Mouse (Mus musculus) liver, adult 2 months (tissue): ENCODE results near the gene Ubiad1.

ENCODE experiments used
- CTCF ChIP-seq: fragments of 200-500 bp; IDR thresholded peaks from 2 replicates; pipeline ENCODE4 v1.5.1; 2011; ENCODE audit warnings: low read depth, low read length, control low read depth
- POLR2A ChIP-seq: fragments of 200-500 bp; IDR thresholded peaks from 2 replicates; pipeline ENCODE4 v1.6.1; 2011; ENCODE audit warnings: low read length, control low read depth; ENCODE audit not compliant: insufficient read depth; ENCODE audit errors: extremely low read depth

DNA sequence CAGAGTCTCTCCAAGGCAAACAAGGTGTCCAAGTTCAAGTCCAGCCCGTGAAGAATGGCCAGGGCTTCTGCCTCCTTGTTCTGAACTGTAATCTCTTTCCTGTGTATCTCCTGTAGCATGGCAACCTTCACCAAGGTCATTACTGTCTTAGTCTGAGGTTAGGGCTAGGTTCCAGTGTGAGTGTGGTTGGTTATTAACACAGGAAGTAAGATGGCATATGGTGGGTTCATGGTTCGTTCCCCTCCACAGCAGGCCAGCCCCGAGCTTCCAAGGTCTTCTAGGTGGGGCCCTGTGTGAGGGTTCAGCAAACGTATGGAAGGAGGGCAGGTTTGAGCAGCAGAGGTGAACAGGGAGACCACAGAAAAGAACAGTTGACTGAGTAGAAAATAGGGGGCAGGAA is 12.1 kb downstream of the Ubiad1 start:
- no peak for TF ChIP-seq POLR2A
- no peak for TF ChIP-seq CTCF
